Mouse (Mus musculus): ENCODE results near the gene Fmo5.
A peak's percentile ranks its signal among the peaks of the same experiment; 100 is the strongest.

Fmo5 gene

GRCm38 (mm10) chr3:97633456-97633855 lies 4.9 kb downstream of the Fmo5 start:
- no peak for DNase-seq

- peak; percentile 36 to 70 for DNase-seq
Measured at GRCm38 (mm10) chr3:97634288-97634761, 5.7 kb downstream of the Fmo5 start.

GRCm38 (mm10) chr3:97641396-97641795 lies 12.8 kb downstream of the Fmo5 start:
- DNase-seq, result no peak

- DNase-seq, result no peak
Measured at GRCm38 (mm10) chr3:97642001-97642400, 13.4 kb downstream of the Fmo5 start.

GRCm38 (mm10) chr3:97648518-97648917 lies 19.9 kb downstream of the Fmo5 start:
- DNase-seq, result no peak

DNA sequence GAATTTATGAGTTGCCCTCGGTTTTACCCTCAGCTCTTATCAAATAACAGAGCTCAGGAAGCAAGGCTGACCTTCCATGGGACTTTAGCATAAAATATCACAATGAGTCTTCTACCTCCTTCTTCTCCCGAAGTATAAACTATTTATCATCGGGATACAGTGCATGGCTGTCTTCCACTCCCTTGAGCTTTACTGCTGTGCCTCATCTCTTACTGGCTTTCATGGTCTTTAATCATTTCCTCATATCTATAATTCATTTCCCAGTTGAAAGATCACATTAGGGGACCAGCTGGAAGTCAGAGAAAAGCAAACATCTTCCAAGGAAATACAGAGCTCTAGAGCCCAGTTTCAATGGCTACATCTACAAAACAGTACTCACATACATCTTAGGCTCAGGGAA lies 20.4 kb downstream of the Fmo5 start:
- DNase-seq, result no peak

DNA sequence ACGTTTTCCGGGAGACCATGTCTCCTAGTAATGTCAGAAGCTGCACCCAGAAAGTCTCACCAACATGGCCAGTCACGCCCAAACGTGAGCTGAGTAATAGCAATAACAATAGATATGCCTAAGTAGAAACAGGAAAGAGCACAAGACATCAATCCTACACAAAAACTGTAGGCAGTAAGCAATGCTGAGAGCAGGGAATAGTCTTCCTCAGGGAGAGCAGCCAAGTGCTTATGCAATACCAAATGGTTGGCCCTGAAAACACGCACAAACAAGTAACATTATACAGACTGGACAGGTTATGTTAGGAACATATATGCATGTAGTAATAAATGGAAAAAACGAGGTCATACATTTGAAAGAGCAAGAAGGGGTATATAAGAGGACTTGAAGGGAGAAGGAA lies 20.9 kb downstream of the Fmo5 start:
- no peak for DNase-seq

DNA sequence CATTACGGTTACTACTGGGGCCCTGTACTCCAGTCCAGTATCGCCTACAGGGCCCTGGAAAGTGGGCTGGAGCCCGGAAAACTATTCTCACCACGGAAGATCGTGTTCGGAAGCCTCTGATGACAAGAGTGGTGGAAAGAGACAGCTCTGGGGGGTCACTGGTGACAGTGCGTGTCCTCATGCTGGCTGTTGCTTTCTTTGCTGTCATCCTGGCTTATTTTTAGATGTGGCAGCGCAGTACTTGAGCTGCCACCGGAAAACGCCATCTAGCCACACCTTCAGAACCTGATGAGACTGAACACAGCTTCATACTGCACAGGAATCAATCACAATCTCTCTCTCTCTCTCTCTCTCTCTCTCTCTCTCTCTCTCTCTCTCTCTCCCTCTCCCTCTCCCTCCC lies 23.0 kb downstream of the Fmo5 start:
- no peak for DNase-seq

- DNase-seq, result no peak
Measured at GRCm38 (mm10) chr3:97653781-97654180, 25.2 kb downstream of the Fmo5 start.

GRCm38 (mm10) chr3:97654901-97655300 lies 26.3 kb downstream of the Fmo5 start:
- DNase-seq, result peak in 1 of 2 experiments; percentile 39

DNA sequence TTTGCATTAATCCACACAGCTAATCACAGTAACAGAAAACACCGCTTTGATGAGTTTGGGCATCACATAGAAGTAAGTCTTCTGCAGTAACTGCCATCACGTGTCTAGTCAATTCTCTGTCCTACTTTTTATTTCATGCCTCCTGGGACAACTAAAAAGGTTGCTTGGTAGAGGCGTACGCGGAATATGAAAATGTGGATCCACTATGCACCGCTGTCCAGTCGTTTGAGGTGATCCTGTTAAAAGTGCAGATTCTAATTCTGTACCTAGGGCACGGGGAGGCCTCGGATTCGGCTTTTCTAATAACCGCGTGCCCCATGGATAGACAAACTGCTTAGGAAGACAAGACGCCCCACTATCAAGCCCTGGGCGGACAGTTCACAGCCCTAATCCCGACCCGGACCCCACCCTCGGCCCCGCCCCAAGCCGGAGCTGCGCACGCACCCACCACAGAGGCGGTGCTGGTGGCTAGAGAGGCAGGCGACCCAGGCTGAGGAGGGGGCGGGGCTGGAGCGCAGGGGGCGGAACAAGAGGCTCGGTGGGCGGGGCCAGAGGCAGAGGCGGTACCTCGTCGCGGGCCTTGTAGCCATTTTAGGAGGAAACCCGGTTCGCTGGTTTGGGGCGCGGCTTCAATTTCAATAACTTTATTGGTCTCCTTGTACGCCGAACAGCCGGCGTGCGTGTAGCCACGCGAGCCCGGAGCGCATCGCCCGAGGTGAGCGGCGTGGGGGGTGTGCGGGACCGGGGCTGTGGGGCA lies 29.2 kb downstream of the Fmo5 start, which contains the start of gene Prkab2:
Gene Prkab2, plus strand, starts transcription at position 539 of the 757 bp plus-strand sequence.
- peak; percentile 99 to 100 for DNase-seq

DNA sequence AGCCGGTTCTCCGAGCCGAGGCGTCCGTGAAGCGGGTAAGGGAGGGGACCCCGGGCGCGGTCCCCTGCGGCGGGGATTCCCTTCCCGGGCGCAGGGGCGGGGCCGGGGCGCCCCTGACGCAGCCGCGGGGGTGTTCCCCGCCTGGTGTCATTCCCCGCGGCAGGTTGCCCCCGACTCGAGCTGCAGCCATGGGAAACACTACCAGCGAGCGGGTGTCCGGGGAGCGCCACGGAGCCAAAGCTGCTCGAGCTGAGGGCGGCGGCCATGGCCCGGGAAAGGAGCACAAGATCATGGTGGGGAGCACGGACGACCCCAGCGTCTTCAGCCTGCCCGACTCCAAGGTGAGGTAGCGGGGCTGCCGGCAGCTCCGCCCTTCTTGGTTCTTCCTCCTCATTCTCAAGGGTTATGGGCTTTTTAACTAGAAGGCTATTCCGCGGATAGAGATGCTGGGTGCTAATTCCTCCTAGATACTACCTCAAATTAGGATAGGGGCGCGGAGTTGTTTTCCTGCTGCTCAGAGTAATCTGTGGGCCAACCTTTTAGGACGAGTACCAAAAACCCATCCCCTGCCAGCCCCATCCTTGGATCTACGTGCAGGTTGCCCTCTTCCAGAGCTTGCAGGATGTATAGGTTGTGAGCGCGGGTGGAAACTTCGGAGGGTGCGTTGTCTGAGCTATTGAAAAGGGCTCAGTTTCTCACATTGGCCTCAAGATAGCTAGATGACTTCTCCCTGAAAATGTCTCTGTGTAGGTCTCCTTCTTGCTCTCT lies 30.0 kb downstream of the Fmo5 start:
- DNase-seq, result peak in 1 of 2 experiments; percentile 13

GRCm38 (mm10) chr3:97659746-97660145 lies 31.1 kb downstream of the Fmo5 start:
- no peak for DNase-seq

- DNase-seq, result no peak
Measured at GRCm38 (mm10) chr3:97661206-97661605, 32.6 kb downstream of the Fmo5 start.

- no peak for DNase-seq
Measured at GRCm38 (mm10) chr3:97665525-97665924, 36.9 kb downstream of the Fmo5 start.

DNA sequence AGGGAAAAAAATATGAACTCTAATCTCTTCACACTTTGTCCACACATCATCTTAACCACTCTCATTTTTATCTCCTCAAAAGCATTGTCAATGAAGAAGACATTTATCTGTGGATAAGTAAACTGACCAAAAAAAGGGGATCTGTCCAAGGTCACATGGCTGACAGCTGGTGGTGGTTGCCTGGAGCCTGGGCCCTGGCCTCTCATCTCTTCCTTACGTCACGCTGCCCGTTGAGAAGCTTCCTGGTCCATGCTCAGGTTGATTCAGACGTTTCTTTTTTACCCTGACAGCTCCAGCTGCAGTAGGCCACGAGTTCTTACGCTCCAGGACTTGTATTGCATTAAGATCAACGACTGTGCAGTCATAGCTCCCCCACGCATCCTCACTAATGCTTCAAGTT lies 37.5 kb downstream of the Fmo5 start:
- DNase-seq, result no peak

- no peak for DNase-seq
Measured at GRCm38 (mm10) chr3:97667093-97667675, 38.6 kb downstream of the Fmo5 start.

GRCm38 (mm10) chr3:97674644-97675110 lies 46.1 kb downstream of the Fmo5 start, which contains the start of gene Gm17651:
Gene Gm17651, minus strand, starts transcription at chr3:97674694.
- DNase-seq, result no peak

DNA sequence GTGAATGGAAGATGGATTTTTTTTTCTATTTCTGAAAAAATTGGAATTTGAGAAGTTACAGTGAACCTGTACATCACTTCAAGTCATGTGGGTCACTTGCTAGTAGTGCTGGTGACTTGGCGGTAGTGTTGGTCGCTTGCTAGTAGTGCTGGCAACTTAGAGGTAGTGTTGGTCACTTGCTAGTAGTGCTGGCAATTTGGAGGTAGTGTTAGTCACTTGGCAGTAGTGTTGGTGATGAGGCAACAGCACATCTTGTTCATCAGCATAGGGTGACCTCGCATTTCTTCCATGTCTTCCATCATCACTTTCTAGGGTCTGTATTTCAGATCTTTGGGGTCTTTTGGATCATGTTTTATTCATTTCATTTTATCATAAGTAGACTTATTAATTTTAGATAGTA lies 47.5 kb downstream of the Fmo5 start:
- no peak for DNase-seq

- DNase-seq, result no peak
Measured at GRCm38 (mm10) chr3:97678416-97678815, 49.8 kb downstream of the Fmo5 start.

DNA sequence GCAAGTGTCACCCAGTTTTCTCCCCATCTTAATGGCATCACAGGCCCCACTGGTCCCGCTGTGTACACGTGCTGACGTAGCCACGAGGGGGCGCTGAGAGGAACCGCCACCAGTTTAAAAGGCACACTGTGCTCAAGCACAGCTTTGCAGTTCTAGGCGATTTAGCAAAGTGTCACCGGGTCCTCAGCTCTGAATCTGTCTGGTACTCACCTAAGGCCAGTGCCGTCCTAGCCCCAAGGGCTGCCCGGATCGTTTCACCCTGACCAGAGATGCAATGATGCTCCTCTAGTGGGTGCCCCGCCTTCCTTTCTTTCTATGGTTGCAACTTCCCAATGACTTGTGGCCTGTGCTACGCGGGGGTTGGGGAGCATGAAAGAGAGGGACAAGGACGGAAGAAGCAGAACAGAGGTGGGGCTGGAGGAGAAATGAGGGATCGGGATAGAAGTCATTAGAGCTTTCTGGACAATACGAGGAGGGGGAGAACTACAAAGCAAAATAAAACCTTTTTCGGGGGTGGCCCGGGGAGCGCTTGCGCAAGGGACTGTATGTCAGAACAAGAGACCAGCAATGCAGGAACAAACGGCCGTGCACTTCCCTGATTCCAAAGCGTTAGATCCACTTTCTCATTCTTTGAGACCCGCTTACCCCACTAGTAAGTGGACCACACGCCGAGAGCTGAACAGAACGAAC lies 52.2 kb downstream of the Fmo5 start:
- peak; percentile 74 to 85 for DNase-seq

- peak; percentile 58 to 79 for DNase-seq
Measured at GRCm38 (mm10) chr3:97681321-97682158, 52.9 kb downstream of the Fmo5 start.

Measured in lung, postnatal 4 days (tissue).